Mouse (Mus musculus): ENCODE results near the gene Capns2.
A peak's percentile ranks its signal among the peaks of the same experiment; 100 is the strongest.
"Not testable (repeated sequence)": the region's sequence is repeated elsewhere in the genome, so short reads cannot be mapped to it uniquely, and the experiment has no call there.

Gene Capns2

GRCm38 (mm10) chr8:92901107-92901506 lies at the start of gene Capns2:
Gene Capns2 (plus strand): TSS chr8:92901407.
- DNase-seq = no peak

DNA sequence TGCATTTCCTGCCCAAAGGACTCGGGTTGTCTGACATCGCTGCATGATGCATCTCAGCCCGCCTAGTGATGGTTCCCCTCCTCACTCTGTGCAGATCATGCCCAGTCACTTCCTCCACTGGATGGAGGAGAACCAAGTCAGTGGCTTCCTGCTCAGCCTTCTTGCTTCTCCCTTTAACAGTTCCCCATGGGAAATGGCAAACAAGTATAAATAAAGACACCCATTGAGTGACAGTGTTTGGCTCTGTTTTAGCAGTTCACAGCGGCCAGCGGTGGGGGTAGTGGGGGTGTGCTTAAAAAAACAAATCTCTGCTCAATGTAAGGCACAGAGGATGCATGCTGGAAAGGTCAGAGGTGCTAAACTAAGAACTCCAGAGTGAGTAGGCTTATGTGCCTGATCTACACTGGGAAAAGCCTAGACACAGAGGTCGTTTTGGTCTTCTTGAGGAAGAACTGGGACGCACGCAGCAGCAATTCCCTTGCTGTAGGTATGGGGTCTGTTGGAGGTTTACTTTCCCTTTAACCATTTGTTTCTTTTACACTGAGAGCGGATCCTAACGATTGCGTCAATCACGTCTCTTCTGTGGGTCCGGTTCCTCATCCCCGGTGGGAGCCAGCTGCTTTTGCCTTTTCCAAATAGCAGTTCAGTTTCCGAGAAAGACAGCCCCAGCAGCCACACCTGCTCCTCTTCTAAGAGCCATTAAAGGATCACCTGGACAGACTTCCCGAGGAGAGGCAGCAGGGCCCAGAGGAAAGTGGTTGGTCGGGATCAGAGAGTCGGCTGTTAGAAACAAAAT lies 47.8 kb upstream of the Capns2 start:
- peak; percentile 9 to 22 for DNase-seq

DNA sequence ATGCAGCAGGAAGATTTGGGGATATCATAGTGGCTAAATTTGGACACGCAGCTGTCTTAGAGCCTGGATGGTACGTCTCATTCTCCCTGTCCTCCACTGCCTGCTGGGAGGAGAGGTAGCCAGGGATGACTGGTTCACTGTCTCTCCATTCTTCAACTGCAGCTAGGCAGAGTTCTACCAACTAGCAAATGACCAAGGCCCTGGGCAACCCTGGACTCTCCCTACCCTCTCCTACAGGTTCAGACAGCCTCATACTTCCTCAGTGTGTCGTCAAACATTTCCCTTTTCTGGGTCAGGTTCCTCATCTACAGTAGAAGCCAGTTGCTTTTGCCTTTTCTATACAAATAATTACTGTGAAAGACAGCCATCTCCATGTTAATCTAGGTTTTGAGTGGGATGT lies 46.5 kb upstream of the Capns2 start:
- DNase-seq = peak; percentile 12 to 17

GRCm38 (mm10) chr8:92855171-92855894 lies 45.9 kb upstream of the Capns2 start, which contains the start of gene Lpcat2:
Gene Lpcat2 (plus strand): TSS chr8:92855339.
- DNase-seq = peak; percentile 69 to 72

DNA sequence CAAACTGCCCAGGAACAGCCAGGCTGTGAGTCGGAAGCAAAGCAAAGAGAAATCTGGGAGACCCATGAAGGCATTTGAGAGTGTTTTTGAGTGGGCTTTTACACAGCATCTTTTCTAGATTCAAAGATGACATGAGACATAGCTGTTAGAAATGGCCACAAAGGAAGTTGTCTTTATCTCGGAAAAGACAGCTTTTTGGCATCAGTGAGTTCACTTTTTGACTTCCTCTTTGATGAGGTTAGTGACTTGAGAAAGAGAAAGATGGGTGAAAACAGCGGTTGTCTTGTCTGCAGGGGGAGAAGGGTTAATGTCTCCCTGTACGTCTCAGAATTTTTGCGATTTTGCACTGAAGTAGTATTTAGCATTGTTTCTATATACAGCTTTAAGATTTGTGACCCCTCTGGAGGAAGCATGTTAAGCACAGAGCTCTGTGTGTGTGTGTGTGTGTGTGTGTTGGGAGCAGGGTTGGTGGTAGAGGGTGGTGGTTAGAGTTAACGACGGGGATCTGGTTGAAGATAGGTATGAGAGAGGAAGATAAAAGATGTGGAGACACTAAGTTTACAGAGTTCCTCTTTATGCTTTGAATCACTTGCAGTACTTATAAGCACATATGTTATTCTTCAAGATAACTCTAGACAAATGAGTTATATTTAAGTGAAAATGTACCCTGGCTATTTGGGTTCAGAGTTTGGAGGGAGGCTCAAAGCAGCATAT lies 44.8 kb upstream of the Capns2 start:
- peak; percentile 8 to 12 for DNase-seq

DNA sequence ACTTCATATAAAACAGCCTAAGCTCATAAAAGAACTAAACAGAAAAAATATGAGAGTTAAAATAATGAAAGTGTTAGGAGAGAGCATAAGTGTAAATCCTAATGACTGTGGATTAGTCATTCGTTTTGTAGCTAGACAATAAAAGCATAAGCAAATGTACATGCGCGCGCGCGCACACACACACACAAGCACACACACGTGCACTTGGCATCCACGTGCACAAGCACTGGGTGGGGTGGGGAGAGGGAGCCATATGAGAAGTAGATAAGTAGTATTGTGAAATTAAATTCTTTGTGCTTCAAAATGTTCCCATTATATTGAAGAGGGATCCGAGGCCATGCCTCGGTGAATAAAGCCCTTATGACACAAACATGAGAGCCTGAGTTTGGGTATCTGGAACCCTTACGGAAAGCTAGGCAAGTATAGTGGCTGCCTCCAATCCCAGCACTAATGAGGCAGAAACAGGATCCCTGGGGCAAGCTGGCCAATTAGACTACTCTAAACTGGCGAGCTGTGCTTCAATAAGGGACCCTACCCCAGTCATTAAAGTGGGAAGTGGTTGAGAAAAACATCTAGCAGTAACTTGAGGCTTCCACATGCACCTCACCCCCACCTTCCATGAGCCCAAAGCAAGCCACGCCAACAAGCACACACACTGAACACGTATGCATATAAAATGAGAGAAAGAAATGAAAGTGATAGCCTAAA lies 42.6 kb upstream of the Capns2 start:
- no peak for DNase-seq

DNA sequence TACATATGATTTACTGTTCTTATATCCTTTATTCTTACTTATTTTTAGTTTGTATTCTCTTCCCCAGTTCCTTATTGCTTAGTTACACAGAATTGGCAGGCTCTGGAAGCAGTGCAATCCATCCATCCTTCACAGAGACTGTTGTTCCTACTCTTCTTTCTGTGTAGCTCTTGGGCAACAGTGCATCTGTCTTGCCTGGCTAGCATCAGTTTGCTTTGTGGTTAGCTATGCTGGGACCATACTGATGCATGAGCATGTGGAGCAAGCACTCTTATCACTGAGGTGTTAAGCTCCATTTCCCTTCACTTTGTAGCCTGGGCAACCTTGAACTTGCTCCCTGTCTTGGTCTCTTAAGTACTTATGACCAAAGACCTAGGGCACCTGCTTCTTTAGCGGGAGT lies 39.2 kb upstream of the Capns2 start:
- no peak for DNase-seq

GRCm38 (mm10) chr8:92870281-92870680 lies 30.9 kb upstream of the Capns2 start:
- no peak for DNase-seq

- DNase-seq = no peak
These were observed 29.0 kb upstream of the Capns2 start for GRCm38 (mm10) chr8:92872063-92872759.

DNA sequence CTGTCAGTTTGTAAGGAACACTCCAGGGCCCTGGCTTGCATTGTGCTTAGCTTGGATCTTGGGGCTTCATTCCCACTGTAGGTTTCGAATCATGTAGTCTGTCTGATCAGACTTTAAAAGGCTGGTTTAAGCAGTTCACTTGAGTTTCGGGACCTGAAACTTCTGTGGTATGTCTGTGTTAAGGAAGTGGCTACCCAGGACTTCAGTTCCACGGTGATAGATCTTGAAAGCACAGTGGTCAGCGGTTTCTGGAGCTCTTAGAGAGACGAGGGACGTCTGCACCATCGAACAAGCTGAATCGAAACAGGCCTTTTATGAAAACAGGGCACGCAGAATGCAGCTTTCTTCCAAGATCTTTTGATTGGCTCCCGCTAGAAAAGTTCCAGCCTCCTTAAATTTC lies 25.4 kb upstream of the Capns2 start:
- DNase-seq = no peak

DNA sequence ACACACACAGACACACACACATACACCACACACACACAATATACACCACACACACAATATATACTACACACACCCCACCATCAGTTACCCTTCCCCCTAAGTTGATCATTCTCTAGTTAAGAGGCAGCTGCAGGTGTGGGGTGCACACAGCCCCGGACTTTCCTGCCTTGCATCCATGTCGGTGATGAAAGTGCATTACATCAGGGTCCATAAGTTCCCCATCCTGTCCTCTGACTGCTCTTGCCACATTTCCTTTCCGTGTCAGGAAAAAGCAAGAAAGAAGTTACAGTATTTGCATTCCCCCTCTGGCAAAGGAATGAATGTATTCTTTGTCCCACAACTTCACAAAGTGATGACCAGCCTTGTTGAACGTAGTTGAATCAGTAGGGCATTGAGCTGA lies 20.0 kb upstream of the Capns2 start:
- no peak for DNase-seq

DNA sequence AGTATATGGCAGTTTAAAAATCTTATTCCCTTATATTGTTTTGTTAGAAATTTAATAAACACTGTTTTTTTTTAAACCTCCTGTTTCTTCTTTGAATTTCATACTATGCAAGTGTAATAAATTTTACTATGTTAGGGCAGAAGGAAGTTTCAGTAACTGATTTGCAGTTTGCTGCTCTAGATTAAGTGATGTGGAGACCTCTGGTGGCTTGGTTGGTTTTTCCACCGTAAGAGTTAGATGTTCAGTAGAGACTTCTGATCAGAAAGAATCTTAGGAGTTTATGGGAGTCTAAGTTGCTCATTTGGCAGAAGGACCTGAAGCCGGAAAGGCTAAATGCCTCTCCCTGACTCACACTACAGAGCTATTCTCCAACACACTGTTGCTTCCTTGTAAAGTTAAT lies 17.4 kb upstream of the Capns2 start:
- DNase-seq = no peak

DNA sequence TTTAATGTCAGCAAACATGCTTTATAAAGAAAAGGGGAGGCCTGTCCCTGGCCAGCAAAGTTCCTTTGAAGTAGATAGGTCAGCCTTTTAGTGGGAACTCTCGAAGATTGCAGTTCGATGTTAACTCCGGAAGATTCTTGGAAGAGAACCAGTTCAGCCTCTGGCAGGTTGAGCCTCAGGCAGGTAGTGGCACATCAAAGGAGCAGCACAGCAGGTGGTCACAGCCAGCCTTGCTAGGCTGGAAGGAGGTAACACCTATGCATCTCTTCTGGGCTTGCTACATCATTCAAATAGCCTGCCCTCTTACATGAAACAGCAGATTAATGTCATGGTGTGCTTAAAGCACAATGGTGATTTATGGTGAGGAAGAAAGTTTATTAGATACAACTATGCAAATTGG lies 9.0 kb upstream of the Capns2 start:
- not testable (repeated sequence) for DNase-seq

DNA sequence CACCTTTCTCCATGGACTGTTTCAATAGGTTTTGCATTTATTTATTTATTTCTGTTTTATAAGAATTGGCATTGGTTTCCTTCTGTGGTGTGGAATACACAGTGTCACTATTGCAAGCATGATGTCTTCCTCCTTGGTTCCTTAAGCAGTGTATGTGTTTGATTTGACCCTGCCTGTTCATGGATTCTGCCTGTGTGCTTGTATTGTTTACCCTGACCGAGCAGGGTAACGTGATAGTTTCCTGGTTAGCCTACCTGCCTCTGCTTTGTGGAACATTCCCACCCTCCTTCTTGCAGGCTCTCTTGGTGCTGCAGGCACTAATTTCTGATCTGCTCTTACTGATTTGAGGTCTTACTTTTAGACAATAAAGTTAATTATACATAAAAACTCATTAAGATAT lies 7.3 kb upstream of the Capns2 start:
- DNase-seq = no peak

- no peak for DNase-seq
These were observed 6.2 kb upstream of the Capns2 start for GRCm38 (mm10) chr8:92895053-92895452.

GRCm38 (mm10) chr8:92896056-92896455 lies 5.2 kb upstream of the Capns2 start:
- no peak for DNase-seq

GRCm38 (mm10) chr8:92896611-92897010 lies 4.6 kb upstream of the Capns2 start:
- no peak for DNase-seq

DNA sequence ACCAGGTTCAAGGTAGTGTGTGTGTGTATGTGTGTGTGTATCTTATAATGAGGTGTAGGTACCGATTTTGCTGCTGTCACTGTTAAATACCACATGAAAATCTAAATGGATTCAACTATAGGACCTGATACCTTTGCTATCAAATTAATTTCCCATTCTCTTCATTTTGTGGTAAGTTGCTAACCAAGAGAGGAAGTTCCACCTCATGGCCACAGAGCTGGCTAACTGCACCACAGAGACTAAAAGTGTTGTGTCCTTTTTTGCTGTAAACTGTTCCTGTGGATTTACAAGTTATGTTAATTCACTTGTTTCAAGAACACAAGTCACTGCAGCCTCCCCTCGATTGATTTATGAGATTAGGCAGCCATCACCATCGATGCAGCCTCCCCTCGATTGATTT lies 3.4 kb upstream of the Capns2 start:
- DNase-seq = no peak

DNA sequence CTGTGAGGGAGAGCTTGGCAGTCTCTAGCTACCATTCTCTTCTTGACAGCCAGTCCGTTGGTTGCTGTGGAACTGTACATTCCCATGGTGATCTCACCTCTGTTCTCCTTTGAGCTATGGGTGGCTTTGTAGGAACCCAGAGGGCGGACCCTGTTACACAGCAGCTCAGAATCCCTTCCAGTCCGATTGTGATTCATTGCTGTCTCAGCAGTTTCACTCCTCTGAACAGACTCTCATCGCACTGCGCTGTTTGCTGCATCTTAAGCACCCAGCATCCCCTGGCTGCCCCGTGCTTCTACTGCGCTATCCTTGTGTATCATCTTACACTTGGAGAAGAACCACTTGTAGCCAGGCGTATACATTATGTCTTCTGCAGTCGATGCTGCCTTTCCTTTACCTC lies 1.6 kb upstream of the Capns2 start:
- no peak for DNase-seq

DNA sequence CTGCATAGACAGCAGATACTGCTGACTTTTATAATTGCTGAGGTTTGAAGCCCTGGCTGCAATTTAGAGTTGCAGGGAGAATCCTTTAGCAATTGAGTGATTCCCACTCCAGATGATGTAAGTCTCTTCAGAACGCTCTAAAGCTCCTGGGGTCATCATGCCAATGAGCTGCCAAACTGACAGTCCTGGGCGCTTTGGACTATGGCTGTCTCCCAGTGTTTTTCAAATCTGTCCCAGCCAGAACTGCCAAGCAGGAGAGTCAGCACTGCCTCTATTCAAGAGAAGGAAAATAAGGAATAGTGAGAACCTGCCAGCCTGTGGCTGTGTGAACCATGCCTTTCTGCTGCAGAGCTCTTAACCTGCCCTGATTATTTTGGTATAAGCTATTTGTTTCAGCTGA lies 1.8 kb downstream of the Capns2 start:
- DNase-seq = no peak

DNA sequence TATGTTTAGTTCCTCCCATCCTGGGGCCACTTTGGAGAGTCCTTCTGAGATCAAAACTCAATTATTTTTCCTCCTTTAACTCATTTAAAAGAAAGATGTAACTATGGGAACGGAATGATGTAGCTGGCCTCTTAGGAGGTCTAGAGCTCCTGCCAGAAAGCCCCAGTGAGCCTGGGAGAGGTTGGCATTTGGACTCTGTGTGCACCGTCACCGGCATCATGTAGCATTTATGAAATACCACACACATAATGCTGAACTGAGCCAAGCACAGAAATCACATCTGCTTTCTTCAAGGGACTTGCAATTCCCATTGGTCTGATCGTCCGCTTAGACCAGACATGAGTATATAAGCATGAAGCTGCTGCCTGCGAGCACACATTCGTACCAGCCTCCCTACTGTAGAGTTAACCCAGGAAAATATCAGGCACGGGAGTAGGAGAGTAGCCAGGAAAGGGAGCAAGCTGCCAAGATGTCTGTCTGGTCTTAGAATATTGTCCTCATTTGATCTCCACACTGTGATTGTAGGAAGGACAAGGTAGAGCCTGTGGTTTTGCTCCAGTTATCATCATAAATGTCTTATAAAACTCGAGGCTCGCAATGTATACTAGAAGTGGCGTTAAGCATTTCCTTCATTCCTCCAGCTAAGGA lies 2.4 kb downstream of the Capns2 start:
- no peak for DNase-seq

DNA sequence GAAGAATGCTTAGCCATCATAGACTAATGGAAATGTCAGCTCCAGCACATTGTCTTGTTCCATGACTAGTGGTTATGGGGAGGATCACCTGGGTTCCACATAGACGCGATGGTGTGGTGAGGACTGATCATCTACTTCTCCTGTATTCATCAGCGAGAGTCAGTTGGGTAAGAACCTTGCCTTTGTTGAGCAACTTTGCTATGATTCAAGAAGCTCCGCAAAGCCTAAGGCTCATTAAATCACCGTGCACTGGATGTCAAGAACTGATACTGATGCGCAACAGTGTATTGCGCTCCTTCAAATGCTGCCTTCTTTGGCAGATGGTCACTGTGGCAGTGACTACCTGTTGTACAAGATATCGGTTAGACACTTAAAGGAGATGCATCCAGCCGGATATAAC lies 5.3 kb downstream of the Capns2 start:
- no peak for DNase-seq
